Mouse (Mus musculus): Measurements from ENCODE around the gene Swsap1. TPM values are rescaled to one million over a fixed set of nuclear protein-coding genes. Genes with fewer than 3 reads are reported as not detected.
A peak's percentile ranks its signal among the peaks of the same experiment; 100 is the strongest.

Swsap1 gene
- total RNA-seq, 2 experiments from 2014 or later, result 12.7 to 14.0 TPM

DNA sequence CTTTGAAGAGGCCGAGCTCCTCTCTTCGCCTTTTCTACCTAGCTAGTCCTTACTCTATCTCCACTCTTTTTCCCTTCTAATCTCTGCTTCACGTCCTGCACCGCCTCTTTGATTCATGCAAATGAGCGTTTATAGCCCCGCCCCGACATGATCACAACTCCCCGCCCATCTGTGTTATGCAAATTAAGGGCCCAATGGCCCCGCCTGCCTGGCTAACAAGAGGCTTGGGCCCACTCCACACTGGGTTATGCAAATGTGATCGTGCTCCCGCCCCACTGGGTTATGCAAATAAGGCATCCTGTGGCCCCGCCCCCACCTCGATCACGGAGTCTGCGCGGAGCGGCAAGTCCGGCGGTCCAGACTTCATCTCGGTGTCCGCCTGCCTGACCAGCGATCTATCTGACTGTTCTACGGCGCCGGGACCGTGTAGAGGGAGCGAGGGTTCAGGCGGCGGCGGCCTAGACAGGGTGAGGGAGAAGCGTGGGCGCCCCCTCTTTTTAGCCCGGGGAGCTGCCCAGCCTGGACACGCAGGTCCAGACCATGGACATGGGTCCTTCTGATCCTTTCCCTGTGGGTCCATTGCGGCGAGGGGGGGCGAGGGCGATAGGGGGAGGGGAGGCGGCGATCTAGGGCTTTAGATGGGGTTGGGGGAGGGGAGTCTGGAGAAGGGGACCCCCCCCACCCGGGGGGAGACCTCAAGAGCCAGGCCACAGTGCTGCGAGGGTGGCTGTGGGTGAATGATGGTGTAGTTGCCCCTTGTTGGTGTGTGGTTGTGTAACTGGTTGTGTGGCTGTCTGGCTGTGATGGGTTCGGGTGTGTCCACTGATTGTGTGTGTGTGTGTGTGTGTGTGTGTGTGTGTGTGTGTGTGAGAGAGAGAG lies 18.6 kb upstream of the Swsap1 start, which contains the start of gene Plppr2:
TSS of gene Plppr2 (plus strand) at position 342 of the 879 bp plus-strand sequence.
- peak within 1 kb of the TSS; percentile 80 for H3K4me3 ChIP-seq
- DNase-seq (ENCODE audit: extremely low spot score in 1 of 2, low spot score in 2 of 2), result peak; percentile 97
- intact Hi-C loops (cut with DNase I), result no loop called here
- H3K27ac ChIP-seq, result peak within 1 kb of the TSS; percentile 95
- TF ChIP-seq CTCF (IDR thresholded peaks at IDR 0.05), result no peak

- no peak for TF ChIP-seq CTCF (IDR thresholded peaks at IDR 0.05)
- no peak for DNase-seq (ENCODE audit: extremely low spot score in 1 of 2, low spot score in 2 of 2)
- intact Hi-C loops (cut with DNase I), result no loop called here
- Histone ChIP-seq H3K27ac (0 out of 2 replicates have a peak overlapping the region, but pooled peaks have one; percentile 36), H3K4me3 (peak overlapping the region; percentile 80)
These were observed 17.8 kb upstream of the Swsap1 start for GRCm38 (mm10) chr9:21937711-21938175.

GRCm38 (mm10) chr9:21938234-21938855 lies 17.2 kb upstream of the Swsap1 start:
- intact Hi-C loops (cut with DNase I), result no loop called here
- H3K4me3 ChIP-seq, result peak overlapping the region; percentile 40
- DNase-seq (ENCODE audit: extremely low spot score in 1 of 2, low spot score in 2 of 2), result no peak
- TF ChIP-seq CTCF (IDR thresholded peaks at IDR 0.05), result no peak
- H3K27ac ChIP-seq, result no peak overlapping the region

- Histone ChIP-seq H3K27ac (no peak overlapping the region), H3K4me3 (no peak overlapping the region)
- no peak for DNase-seq (ENCODE audit: extremely low spot score in 1 of 2, low spot score in 2 of 2)
- intact Hi-C loops (cut with DNase I), result no loop called here
- no peak for TF ChIP-seq CTCF (IDR thresholded peaks at IDR 0.05)
These were observed 12.5 kb upstream of the Swsap1 start for GRCm38 (mm10) chr9:21943046-21943445.

- no peak for TF ChIP-seq CTCF (IDR thresholded peaks at IDR 0.05)
- DNase-seq (ENCODE audit: extremely low spot score in 1 of 2, low spot score in 2 of 2), result no peak
- no peak overlapping the region for H3K27ac ChIP-seq
- H3K4me3 ChIP-seq, result no peak overlapping the region
- intact Hi-C loops (cut with DNase I), result no loop called here
These were observed 11.9 kb upstream of the Swsap1 start for GRCm38 (mm10) chr9:21943638-21944037.

DNA sequence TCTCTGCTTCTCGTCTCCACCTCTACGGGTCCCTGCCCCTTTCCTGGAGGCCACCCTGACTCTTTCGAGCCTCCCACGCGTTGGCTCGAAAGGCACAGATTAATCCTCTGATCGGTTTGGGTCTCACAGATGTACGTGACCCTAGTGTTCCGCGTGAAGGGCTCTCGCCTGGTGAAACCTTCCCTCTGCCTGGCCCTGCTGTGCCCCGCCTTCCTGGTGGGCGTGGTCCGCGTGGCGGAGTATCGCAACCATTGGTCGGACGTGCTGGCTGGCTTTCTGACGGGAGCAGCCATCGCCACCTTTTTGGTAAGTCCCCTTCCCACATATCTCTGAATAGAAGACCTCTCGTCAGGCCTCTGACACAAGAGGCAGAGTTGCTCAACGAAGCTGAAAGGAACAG lies 11.3 kb upstream of the Swsap1 start:
- intact Hi-C loops (cut with DNase I), result no loop called here
- TF ChIP-seq CTCF (IDR thresholded peaks at IDR 0.05), result no peak
- DNase-seq (ENCODE audit: extremely low spot score in 1 of 2, low spot score in 2 of 2), result no peak

DNA sequence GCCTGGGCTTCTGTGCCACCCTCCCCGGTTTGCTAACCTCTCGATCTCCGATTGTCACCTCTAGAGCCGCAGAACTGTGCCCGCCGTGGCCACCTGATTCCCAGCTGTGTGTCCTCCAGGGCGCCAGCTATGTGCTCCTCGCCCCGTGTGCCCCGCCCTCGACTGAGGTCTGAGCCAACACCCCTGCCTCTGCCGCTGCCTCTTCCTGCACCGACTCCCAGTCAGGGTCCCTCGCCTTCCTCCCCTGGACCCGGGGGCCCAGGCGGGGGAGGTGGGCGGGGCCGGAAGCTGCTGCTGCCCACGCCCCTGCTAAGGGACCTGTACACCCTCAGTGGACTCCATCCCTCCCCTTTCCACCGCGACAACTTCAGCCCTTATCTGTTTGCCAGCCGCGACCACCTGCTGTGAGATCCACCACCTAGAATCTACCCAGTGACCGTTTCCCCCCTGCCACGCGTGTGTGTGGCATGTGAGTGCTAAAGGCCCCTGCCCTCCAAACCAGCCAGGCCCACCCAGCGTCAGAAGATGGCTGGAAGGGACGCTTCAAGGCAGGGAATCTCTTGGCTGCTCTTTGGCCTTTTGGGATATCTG lies 7.9 kb upstream of the Swsap1 start:
- no peak for TF ChIP-seq CTCF (IDR thresholded peaks at IDR 0.05)
- intact Hi-C loops (cut with DNase I), result no loop called here
- Histone ChIP-seq H3K4me3 (no peak overlapping the region), H3K27ac (no peak overlapping the region)
- no peak for DNase-seq (ENCODE audit: extremely low spot score in 1 of 2, low spot score in 2 of 2)

More for the DNA sequence above, 11.3 kb upstream of the Swsap1 start:
- Histone ChIP-seq H3K4me3 (no peak overlapping the region), H3K27ac (no peak overlapping the region)

DNA sequence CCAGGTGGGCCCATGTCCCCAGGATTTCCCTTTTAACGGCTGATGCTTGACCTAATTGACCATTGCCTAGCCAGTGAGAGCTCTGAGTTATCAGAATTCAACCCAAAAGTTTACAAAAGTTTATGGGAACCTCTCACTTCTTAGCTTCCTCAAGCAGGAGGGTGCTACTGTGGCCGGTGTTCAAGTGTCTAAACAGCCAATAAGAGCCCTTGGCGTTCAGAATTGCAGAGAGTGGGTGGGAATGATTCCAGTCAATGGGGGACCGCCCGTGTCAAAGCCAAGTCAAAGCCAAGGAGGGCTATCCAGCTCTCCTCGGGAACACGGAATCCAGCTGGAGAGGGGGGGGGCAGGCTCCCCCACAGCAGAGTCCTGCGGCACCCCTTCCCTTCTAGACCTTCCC lies 7.4 kb upstream of the Swsap1 start:
- intact Hi-C loops (cut with DNase I), result no loop called here

DNA sequence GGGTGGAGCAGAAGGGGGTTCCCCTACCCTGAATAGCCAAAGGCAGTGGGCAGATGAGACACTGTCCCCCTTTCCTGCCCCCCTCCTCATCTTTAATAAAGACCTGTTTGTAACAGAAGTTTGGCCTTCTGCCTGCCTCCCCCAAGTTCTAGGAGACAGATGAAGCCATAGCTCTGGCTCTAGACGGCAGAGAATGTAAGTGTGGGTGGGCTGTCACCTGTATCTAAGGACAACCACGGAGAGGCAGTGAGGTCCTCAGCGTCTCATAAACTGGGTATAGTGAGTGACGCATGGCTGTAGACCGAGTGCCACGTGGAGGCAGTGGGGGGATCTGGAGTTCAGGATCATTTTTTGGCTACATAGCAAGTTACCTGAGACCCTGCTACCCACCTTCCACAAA lies 6.8 kb upstream of the Swsap1 start:
- Histone ChIP-seq H3K27ac (peak overlapping the region; percentile 24; the same call in 1 of the 2 replicates), H3K4me3 (no peak overlapping the region)
- intact Hi-C loops (cut with DNase I), result no loop called here
- no peak for TF ChIP-seq CTCF (IDR thresholded peaks at IDR 0.05)
- DNase-seq (ENCODE audit: extremely low spot score in 1 of 2, low spot score in 2 of 2), result no peak

More for the DNA sequence above, 7.4 kb upstream of the Swsap1 start:
- DNase-seq (ENCODE audit: extremely low spot score in 1 of 2, low spot score in 2 of 2), result no peak
- Histone ChIP-seq H3K4me3 (no peak overlapping the region), H3K27ac (no peak overlapping the region)
- TF ChIP-seq CTCF (IDR thresholded peaks at IDR 0.05), result no peak

- DNase-seq (ENCODE audit: extremely low spot score in 1 of 2, low spot score in 2 of 2), result no peak
- H3K4me3 ChIP-seq, result no peak overlapping the region
- no peak for TF ChIP-seq CTCF (IDR thresholded peaks at IDR 0.05)
- intact Hi-C loops (cut with DNase I), result no loop called here
- no peak overlapping the region for H3K27ac ChIP-seq
These were observed 5.2 kb upstream of the Swsap1 start for GRCm38 (mm10) chr9:21950322-21950721.

DNA sequence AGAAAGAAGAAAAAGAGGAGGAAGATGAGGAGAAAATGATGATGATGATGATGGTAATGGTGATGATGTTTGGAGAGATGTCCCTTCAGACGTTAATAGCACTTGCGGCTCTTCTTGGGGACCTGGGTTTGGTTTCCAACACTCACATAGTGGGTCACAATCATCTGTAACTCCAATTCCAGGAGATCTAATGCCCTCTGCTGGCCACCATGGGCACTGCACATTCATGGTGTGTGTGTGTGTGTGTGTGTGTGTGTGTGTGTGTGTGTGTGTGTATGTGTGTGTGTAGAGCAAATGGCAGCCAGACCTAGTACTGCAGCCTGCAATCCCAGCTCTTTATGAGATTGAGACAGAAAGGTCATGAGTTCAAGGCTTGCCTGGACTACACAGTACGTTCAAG lies 3.6 kb upstream of the Swsap1 start:
- Histone ChIP-seq H3K27ac (no peak overlapping the region), H3K4me3 (no peak overlapping the region)
- intact Hi-C loops (cut with DNase I), result no loop called here
- TF ChIP-seq CTCF (IDR thresholded peaks at IDR 0.05), result no peak; the same call in 1 of the 2 replicates
- DNase-seq (ENCODE audit: extremely low spot score in 1 of 2, low spot score in 2 of 2), result no peak

DNA sequence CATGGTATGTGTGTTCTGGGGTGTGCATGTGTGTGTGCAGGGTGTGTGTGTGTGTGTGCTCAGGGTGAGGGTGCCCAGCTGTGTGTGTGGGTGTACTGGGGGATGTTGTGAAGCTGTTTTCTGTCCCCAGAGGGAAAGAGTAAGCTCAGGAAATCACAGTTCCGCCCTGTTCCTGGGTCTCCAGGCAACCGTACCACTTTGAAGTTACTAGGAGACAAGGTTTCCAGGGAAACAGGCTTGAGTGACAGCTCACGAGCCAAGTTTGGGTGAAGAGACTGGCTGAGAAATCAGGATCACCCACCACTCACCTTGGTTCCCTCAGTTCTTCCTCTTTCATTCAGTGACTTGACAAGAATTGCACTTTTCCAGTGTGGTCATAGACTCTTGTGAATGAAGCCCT lies 2.0 kb upstream of the Swsap1 start:
- peak overlapping the region; percentile 71; the same call in 1 of the 2 replicates for H3K27ac ChIP-seq
- intact Hi-C loops (cut with DNase I), result no loop called here
- TF ChIP-seq CTCF (IDR thresholded peaks at IDR 0.05), result no peak
- no peak overlapping the region for H3K4me3 ChIP-seq
- peak; percentile 57 to 67 for DNase-seq (ENCODE audit: extremely low spot score in 1 of 2, low spot score in 2 of 2)
